Mouse (Mus musculus) CD4-positive, CD25-positive, alpha-beta regulatory T cell (primary cell): Measurements from ENCODE around the gene Sardh. TPM values are rescaled to one million over a fixed set of nuclear protein-coding genes. Genes with fewer than 3 reads are reported as not detected.

Experiments
- polyA plus RNA-seq: library from polyadenylated mRNA; unstranded; fragments of 100-300 nt; shearing (Covaris generic); gene quantifications from one replicate; pipeline ENCODE4 v1.2.1, GENCODE M21; 2017

The Sardh gene
- polyA plus RNA-seq = 7.4 TPM

DNA sequence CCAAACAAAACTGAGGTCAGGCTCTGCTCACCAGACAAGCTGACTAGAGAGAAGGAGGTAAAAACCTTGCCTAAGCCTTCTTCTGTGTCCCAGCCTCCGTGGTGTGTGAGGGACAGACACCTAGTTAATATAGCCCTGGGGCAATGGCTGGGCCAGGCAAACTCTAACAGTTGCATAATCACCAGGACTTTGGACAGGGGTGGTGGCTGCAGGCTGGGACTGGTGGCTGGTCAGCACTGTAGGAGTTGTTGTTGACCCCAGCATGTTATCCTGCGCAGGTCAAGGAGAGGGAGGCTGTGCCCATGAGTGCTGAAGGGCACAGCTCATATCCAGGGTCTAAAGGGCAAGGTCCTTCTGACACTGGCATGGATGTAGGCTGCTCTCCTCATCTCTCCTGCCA lies at the start of gene Sardh:
Sardh (minus strand) TSS at position 127 of the 400 bp plus-strand sequence.

GRCm38 (mm10) chr2:27164796-27165590 lies 83.1 kb downstream of the Sardh start, which contains the start of gene Dbh:
Dbh (plus strand) TSS chr2:27165233.

DNA sequence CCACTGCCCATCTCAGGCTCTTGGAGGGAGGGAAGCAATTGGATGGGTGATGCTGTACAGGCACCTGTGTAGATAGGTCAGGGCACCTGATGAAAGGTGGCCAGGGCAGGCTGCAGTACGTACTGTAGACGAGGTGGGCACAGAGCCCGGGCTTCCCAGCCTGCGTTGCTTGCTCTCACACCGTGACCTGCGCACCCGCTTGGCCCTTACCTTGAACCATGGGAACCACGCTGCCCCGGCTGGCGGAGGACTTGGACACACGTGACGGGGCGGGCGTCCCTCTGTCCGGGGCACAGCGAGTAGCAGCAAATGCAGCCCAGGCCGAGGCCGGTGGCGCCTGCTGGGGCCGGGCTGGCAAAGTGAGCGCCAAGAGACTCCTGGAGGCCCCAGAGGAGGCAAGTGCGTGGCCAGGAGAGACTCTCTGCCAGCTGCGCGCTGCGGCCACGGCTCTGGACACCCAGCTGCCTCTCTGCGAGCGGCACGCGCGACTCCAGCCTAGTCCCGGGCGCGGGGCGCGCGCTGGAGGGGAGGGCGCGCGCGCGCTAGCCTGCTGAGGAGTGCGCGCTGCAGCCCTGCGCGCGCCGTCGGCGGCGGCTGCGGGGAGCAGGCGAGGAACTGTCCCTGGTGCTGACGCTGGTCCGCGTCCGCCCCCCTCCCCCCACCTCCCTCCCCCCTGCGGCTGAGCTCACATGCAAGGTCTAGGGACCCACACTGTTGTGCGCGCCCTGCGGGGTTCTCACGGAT lies 106.0 kb downstream of the Sardh start, which contains the start of gene Fam163b:
Fam163b (minus strand) TSS at position 542 of the 744 bp plus-strand sequence.

Other genes starting within 250 kb of the Sardh start
- 37.7 TPM for gene Cacfd1, start 238.4 kb downstream of the Sardh start, polyA plus RNA-seq
- gene Slc2a6, start 220.3 kb downstream of the Sardh start, polyA plus RNA-seq = 0.95 TPM
- gene Mymk, start 176.2 kb downstream of the Sardh start, polyA plus RNA-seq = not detected
- 0.74 TPM for gene Adamtsl2, start 169.0 kb downstream of the Sardh start, polyA plus RNA-seq
- gene Fam163b, start 105.8 kb downstream of the Sardh start, polyA plus RNA-seq = 0.55 TPM
- not detected for gene Dbh, start 83.1 kb downstream of the Sardh start, polyA plus RNA-seq
- 33.0 TPM for gene Vav2, start 178.7 kb upstream of the Sardh start, polyA plus RNA-seq
- 0.18 TPM for gene Brd3os, start 194.0 kb upstream of the Sardh start, polyA plus RNA-seq